Mouse (Mus musculus) macrophage (primary cell): Measurements from ENCODE around the gene Tlr8. TPM values are rescaled to one million over a fixed set of nuclear protein-coding genes. Genes with fewer than 3 reads are reported as not detected.
"Not testable (repeated sequence)": the region's sequence is repeated elsewhere in the genome, so short reads cannot be mapped to it uniquely, and the experiment has no call there.

ENCODE experiments used
- H3K27ac ChIP-seq: fragments of 350-480 bp; formaldehyde crosslinking; 2 replicates; pipeline ENCODE4 v1.9.0; 2021
- H3K36me3 ChIP-seq: fragments of 350-480 bp; formaldehyde crosslinking; 2 replicates; pipeline ENCODE4 v1.9.0; 2021; ENCODE audit errors: inconsistent target
- H3K4me3 ChIP-seq: fragments of 350-480 bp; formaldehyde crosslinking; 2 replicates; pipeline ENCODE4 v1.9.0; 2021; ENCODE audit errors: inconsistent target
- H3K79me2 ChIP-seq: fragments of 350-480 bp; formaldehyde crosslinking; 2 replicates; pipeline ENCODE4 v1.9.0; 2021; ENCODE audit errors: inconsistent target
- WGBS: methylation state at CpG from one replicate; pipeline ENCODE4 v1.1.7; 2026; ENCODE audit warnings: inconsistent platforms; ENCODE audit not compliant: missing documents; 5-methylcytosine and 5-hydroxymethylcytosine counted together
- polyA plus RNA-seq: library from polyadenylated mRNA; stranded (reverse); fragments of 250-400 nt; gene quantifications from 3 replicates; pipeline ENCODE4 v1.2.4, GENCODE M21; 2018; ENCODE audit warnings: inconsistent platforms
- total RNA-seq, 78 experiments: library from RNA; depleted of rRNA; stranded (reverse); fragments of 250-400 nt; gene quantifications; 1 replicate in 9 of 78; 2 replicates in 24 of 78; 3 replicates in 43 of 78; 4 replicates in 2 of 78; pipeline ENCODE4 v1.2.4; 2018; ENCODE audit warnings: inconsistent platforms in 56 of 78

The Tlr8 gene
- total RNA-seq (2018; cell fraction: chromatin; rRNA removed): 100 to 1,000 TPM in 13 of 26 experiments, 10 to 100 TPM in 13; 22.2 to 193 (median 106) TPM
- 100 to 1,000 TPM; 132 to 286 (median 191) TPM for total RNA-seq (2018; cell fraction: cytosol; rRNA removed)
- total RNA-seq (2018; cell fraction: nucleus; rRNA removed): 100 to 1,000 TPM in 25 of 26 experiments, 10 to 100 TPM in 1; 76.6 to 287 (median 194) TPM
- polyA plus RNA-seq: 125 to 202 TPM (median 165 TPM) in 3 replicates

DNA sequence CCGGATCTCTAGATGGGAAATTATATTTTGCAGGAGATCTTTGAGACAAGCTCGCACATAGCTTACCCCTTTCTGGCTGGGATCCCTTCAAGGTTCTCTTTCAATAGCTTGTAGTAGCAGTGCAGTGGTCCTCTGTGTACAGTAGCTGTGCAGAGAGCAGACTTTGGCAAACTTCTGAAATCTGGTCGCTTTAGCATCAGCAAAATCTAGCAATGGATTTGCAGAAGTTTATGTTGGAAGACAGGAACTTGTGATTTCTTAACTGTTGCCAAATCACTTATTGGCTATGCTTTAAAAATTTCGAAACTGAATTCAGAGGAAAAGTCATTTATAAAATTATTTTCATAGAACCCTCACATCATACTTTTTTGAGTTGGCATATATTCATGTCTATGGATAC, at the start of gene Tlr8:
Tlr8 (minus strand) TSS at position 244 of the 400 bp plus-strand sequence.
- Histone ChIP-seq H3K36me3 (no peaks in the 10 kb centered on the region), H3K4me3 (peak within 1 kb of the TSS; percentile 50), H3K27ac (peak within 1 kb of the TSS; percentile 86), H3K79me2 (peaks cover 49% of the 10 kb centered on the region)
- 41% methylated on average over 4 of the region's 4 CpGs for WGBS

DNA sequence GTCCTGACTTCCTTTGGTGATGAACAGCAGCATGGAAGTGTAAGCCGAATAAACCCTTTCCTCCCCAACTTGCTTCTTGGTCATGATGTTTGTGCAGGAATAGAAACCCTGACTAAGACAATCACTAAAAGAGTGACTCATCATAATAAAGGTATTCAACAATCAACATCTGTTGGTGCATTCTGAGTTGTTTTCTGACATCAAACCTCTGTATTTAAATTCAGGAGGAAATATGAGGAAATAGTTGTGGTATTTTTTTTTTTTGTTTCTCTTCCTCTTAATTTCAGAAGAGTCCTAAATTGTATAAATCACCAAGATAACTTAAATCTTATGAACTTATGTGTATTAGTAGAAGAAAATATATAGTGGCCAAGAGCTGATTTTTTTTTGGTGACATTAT, 37.9 kb upstream of the Tlr8 start:
- H3K79me2 ChIP-seq, H3K27ac ChIP-seq, H3K36me3 ChIP-seq, H3K4me3 ChIP-seq: not testable (repeated sequence)
- WGBS: no CpG with 5 or more reads among the region's 1 CpGs

DNA sequence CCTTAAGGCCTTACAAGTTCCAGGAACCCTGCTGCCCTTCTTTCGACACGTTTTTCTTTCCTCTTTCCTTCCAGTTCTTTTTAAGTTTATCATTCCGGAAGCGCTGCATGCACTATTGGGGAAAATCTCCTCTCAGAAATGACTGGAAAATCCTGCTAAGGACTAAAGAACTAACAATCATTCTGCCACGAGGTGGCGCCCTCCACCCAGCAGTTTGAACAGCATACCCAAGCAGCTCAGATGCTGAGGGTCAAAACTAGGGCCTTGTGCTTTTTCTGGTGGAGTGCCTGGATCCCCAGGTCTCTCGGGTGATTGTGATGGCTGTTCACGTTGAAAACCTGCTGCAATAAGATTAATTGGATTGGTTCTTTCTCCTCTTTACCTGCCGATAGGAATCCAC, 12.8 kb upstream of the Tlr8 start:
- H3K4me3 ChIP-seq: peak overlapping the region; percentile 18; the same call in 1 of the 2 replicates
- peak overlapping the region; percentile 54 for H3K27ac ChIP-seq
- no peaks in the 10 kb centered on the region for H3K79me2 ChIP-seq
- WGBS: 24% methylated on average over 6 of the region's 9 CpGs
- no peaks in the 10 kb centered on the region for H3K36me3 ChIP-seq

DNA sequence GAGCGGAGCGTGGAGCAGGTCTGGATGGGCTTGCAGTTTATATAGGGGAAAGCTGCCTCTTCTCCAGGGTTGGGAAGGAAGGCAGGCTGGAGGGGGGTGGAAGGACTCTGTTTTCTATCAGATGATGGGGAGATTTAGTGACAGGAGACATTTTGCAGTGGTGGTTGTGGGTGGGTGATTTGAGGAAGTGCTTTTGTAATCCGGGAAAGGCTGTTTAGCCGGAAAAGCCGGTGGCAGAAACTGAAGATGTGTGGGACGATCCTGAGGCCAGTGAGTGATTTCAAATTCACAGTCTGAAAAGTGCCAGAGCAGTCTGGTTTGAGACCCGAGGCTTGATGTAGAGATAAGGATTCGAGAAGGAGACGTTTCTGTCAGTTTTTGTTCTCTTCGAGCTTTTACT, 12.4 kb upstream of the Tlr8 start:
- Histone ChIP-seq H3K36me3 (no peaks in the 10 kb centered on the region), H3K4me3 (peak overlapping the region; percentile 18; the same call in 1 of the 2 replicates), H3K79me2 (no peaks in the 10 kb centered on the region), H3K27ac (peak overlapping the region; percentile 54)
- WGBS: 34% methylated on average over 8 of the region's 10 CpGs

DNA sequence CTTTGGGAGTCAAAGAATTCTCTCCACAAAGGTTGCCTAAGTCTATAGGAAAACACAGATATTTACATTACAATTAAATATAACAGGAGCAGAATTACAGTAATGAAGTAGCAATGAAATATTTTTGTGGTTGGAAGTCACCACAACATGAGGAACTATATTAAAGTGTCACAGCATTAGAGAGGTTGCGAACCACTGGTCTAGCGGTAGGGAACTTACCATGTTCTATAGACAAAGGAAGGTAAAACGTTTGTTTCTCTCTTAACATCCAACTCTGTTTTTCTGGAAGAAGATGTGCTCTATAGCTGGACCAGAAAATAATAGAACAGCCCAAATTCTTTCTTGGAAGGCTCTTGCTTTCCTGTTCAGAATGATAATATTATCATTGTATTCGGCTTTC, 599 bp downstream of the Tlr8 start:
- Histone ChIP-seq H3K79me2 (peaks cover 55% of the 10 kb centered on the region), H3K27ac (peak overlapping the region; percentile 86), H3K4me3 (peak overlapping the region; percentile 50), H3K36me3 (no peaks in the 10 kb centered on the region)
- 39% methylated on average over 4 of the region's 4 CpGs for WGBS

DNA sequence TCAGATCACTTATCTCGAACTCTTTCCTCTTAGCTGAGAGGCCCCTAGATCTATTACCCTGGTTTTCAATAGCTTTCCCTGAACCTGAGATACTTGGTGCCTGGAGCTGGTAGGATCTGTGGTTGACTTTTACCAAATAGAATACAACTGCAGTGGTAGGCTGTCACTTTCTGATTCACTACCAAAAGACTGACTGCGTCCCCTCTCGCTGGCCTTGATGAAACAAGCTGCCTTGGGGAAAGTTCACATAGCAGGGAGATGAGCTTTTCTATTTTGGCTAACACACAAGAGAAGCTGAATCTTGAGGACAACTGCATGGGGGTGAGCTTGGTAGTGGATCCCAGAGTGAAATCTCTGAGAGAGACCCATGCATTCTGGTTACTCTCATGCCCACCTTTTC, 22.4 kb downstream of the Tlr8 start:
- peaks cover 50% of the 10 kb centered on the region; the same call in 1 of the 2 replicates for H3K79me2 ChIP-seq
- 92% methylated on average over 3 of the region's 3 CpGs for WGBS
- H3K36me3 ChIP-seq: peaks cover 28% of the 10 kb centered on the region
- H3K27ac ChIP-seq: no peak overlapping the region
- H3K4me3 ChIP-seq: no peak overlapping the region

DNA sequence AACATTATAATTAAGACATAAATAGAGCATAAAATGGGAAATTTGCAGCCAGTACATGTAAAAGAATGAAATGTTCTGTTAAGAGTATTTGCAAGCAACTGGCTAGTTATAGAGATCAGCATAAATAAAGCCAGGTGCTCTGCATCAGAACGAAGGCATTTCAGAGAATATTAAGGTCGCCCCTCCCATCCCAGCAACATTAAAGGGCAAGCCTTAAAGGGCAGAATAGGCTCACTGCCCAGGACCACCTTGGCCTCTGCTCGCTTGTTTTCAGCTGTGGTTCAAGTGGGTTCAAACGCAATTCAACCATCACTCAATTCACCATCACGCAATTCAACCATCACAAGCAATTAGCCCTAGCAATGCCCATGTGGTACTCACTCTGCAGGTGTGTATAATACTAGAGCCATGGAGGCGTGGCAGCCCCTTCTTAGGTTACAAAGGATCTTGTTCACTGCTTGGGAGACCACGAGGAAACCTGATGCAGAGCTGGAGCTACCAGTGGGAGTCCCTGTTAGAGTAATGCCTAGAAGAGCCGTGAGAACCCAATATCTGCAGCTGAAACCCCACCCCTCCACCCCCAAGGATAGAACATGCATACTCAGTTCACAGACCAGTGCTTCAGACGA, 24.7 kb downstream of the Tlr8 start:
- WGBS: 87% methylated on average over 7 of the region's 9 CpGs
- Histone ChIP-seq H3K27ac (no peak overlapping the region), H3K36me3 (peaks cover 20% of the 10 kb centered on the region; the same call in 1 of the 2 replicates), H3K4me3 (no peak overlapping the region), H3K79me2 (peaks cover 36% of the 10 kb centered on the region; the same call in 1 of the 2 replicates)

DNA sequence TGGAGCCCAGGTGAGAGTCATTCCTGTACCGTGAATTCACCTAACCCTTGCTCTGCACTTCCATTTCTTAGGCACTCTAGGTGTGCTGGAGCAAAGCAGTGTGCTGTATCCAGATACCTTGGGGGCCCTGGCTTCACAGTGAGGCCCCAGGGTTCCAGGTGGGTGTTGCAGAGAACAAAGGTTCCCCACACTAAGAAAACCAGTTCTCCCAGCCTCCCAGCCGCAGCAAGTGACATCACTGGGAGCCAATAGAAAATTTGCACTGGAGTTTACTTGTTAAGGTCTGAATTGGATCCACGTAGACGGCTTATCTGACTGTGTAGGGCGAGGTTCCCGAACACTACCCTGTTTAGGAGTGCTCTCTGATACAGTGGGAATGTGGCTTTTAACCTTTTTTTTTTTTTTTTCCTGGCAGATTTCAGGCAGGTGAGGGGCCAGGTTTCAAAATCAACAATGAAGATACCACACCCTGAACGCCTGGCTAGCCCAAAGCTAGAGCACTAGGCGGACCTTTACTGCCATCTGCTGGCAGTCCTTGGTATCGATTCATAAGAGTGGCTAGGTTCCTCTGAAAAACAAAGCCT, 30.9 kb downstream of the Tlr8 start:
- no peak overlapping the region for H3K27ac ChIP-seq
- 24% methylated on average over 5 of the region's 9 CpGs for WGBS
- no peaks in the 10 kb centered on the region for H3K36me3 ChIP-seq
- H3K79me2 ChIP-seq: no peaks in the 10 kb centered on the region
- no peak overlapping the region for H3K4me3 ChIP-seq

DNA sequence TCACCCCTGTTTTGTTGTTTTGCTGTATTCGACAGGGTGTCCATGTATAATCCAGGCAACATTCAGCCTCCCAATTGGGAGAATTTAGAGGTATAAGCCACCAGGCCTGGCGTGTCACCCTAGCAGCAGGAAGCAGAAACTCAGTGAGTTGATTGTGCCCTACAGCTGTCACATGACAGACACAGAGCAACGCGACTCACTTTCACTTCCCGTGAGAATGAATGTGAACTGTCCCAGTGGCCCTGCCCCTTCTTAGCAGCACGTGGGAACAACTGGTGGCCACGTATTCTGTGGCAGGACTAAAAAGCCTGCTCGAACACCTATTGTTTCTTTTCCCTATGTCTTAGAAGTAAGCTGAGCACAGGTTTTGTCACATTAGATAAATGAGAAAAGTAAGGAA, 33.0 kb downstream of the Tlr8 start:
- no peak overlapping the region for H3K4me3 ChIP-seq
- no peaks in the 10 kb centered on the region for H3K79me2 ChIP-seq
- no peaks in the 10 kb centered on the region for H3K36me3 ChIP-seq
- WGBS: 36% methylated on average over 8 of the region's 8 CpGs
- H3K27ac ChIP-seq: peak overlapping the region; percentile 60

DNA sequence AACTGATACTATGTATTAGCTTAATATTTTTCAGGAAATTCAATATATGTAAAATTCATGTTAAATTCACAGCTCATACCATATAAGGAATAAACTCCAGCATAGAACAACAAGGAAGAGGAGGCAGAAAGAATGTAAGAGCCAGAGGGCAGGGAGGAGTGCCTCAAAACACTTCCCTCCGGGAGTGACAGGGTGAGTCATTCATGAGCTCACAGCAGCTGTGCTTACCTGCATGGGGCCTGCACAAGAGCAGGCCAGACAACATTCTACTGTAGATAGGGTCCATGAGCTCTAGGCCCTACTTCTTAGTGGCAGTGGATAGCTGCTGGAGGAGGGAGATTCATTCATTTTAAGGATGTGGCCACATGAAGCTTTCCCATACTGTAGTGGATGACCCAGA, 34.3 kb downstream of the Tlr8 start:
- Histone ChIP-seq H3K4me3 (no peak overlapping the region), H3K79me2 (no peaks in the 10 kb centered on the region), H3K36me3 (no peaks in the 10 kb centered on the region), H3K27ac (peak overlapping the region; percentile 60)
- 33% methylated on average over 1 of the region's 1 CpGs for WGBS

DNA sequence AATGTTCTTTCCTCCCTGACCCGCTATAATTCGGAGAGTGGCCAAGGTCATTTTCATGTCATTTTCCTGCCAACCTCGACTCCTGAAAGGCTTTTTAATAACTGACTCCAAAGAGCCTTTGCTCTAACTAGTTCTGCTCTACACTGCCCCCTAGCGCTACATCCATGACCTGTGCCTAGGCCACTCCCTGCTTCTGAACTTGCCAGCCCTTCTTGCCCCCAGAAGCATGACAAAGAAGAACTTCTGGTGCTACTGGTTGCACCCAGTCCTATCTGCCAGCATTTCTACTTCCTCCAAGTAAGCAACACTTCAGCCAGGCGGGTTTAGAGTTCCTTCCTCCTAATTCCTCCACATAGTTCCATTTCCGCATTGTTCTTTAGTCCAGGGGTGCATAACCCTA, 34.9 kb downstream of the Tlr8 start:
- no peak overlapping the region for H3K4me3 ChIP-seq
- WGBS: 21% methylated on average over 6 of the region's 6 CpGs
- peak overlapping the region; percentile 60 for H3K27ac ChIP-seq
- no peaks in the 10 kb centered on the region for H3K79me2 ChIP-seq
- H3K36me3 ChIP-seq: no peaks in the 10 kb centered on the region

DNA sequence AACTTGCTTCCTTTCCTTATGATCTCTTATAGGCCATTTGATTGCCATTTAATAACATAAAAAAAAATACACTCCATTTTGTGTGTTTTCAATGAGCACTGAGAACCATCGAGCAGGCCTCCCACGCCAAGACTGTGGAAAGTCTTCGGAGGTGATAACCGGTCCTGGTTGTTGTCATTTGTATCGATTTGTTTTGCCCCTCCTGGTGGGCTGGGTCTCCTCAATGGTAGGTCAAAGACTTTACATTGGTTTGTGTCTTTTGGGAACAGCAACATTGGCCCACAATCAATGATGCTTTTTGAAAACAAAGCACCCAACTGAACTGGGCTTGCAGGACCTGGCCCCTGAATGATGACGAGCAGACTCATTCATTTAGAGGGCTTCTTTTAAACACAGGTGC, 36.4 kb downstream of the Tlr8 start:
- Histone ChIP-seq H3K4me3 (no peak overlapping the region), H3K79me2 (no peaks in the 10 kb centered on the region), H3K27ac (peak overlapping the region; percentile 72), H3K36me3 (no peaks in the 10 kb centered on the region)
- 97% methylated on average over 6 of the region's 6 CpGs for WGBS

DNA sequence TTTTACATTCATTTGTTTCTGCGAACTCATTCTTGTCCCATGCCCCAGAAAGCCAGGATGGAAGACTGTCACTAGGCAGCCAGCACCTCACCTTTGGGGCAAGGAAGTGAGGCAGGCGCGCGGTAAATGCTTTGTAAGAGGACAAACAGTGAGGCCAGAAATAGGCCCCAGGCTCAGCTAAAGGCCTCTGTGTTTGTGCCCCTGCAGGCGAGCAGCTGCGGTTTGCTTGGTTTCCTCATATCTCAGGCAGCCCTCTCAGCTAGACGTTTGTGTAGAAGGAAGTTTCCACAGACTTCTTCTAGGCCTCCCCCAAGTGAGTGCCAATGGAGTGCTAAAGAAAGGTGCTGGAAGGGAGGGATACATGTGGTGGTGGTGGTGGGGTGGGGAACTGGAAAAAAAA, 37.0 kb downstream of the Tlr8 start:
- H3K4me3 ChIP-seq: no peak overlapping the region
- WGBS: 30% methylated on average over 7 of the region's 7 CpGs
- no peaks in the 10 kb centered on the region for H3K36me3 ChIP-seq
- peak overlapping the region; percentile 72 for H3K27ac ChIP-seq
- no peaks in the 10 kb centered on the region for H3K79me2 ChIP-seq

DNA sequence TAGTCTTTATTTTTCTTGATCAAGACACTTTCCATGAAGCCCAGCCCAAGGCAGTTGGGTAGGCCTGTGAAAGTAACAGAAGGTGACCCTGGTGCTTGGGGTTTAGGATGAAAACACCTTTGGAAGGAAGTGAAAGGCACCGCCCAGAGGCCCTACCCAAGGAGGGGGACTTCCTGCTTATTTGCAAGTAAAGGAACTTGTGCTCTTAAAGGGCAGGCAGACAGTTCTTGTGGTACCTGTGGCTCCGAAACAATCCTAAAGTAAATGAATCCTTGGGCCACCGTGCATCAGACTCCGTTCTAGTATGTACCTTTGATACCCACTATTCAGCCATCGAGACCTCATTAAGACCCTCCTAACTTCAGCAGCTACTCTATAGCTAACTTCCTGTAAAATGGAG, 37.6 kb downstream of the Tlr8 start:
- Histone ChIP-seq H3K4me3 (no peak overlapping the region), H3K27ac (peak overlapping the region; percentile 72), H3K79me2 (no peaks in the 10 kb centered on the region), H3K36me3 (no peaks in the 10 kb centered on the region)
- WGBS: 46% methylated on average over 5 of the region's 5 CpGs

DNA sequence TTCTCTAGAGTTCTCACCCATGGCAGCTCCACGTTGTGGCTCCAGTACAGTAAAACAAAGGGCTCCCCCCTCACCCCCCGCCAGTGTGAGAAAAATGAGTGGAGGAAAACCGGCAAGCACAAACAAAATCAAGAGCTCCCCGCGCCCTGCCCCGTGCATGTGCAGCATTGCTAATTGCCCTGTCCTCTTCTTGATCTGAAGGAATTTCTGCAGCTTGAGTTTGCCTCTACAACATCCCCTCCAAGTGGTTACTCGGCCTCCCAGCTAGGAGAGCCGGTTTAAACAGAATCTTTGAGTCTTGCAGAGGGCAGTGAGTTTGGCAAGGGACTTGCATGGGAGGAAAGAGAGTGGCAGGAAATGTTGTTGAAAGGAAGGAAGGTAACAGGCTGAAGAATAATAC, 51.4 kb downstream of the Tlr8 start:
- no peaks in the 10 kb centered on the region for H3K36me3 ChIP-seq
- H3K79me2 ChIP-seq: peaks cover 12% of the 10 kb centered on the region
- 33% methylated on average over 4 of the region's 8 CpGs for WGBS
- peak overlapping the region; percentile 97; the same call in 1 of the 2 replicates for H3K27ac ChIP-seq
- H3K4me3 ChIP-seq: no peak overlapping the region
